Mouse (Mus musculus): ENCODE data around the gene Prex1.
"Not testable (repeated sequence)": the region's sequence is repeated elsewhere in the genome, so short reads cannot be mapped to it uniquely, and the experiment has no call there.

Gene Prex1

GRCm38 (mm10) chr2:166549871-166550270, 163.8 kb downstream of the Prex1 start:
- in situ Hi-C loops (cut with MboI; ENCODE audit: unreplicated experiment in 2 of 2): loop anchor here in 1 of 2 experiments (5.0 to 25.0 kb wide), 4 partner anchors 43 to 763 kb away; no protein-coding TSS in a partner anchor

GRCm38 (mm10) chr2:166549069-166549468, 164.6 kb downstream of the Prex1 start:
- in situ Hi-C loops (cut with MboI; ENCODE audit: unreplicated experiment in 2 of 2): loop anchor here in 1 of 2 experiments (5.0 kb wide), 1 partner anchor 42 kb away; no protein-coding TSS in a partner anchor

- in situ Hi-C loops (cut with MboI; ENCODE audit: unreplicated experiment in 2 of 2): loop anchor here in 1 of 2 experiments (5.0 kb wide), 1 partner anchor 38 kb away; no protein-coding TSS in a partner anchor
These were observed 168.1 kb downstream of the Prex1 start for GRCm38 (mm10) chr2:166545580-166545979.

- in situ Hi-C loops (cut with MboI; ENCODE audit: unreplicated experiment in 2 of 2): loop anchor here in 1 of 2 experiments (5.0 kb wide), 1 partner anchor 37 kb away; no protein-coding TSS in a partner anchor
These were observed 168.9 kb downstream of the Prex1 start for GRCm38 (mm10) chr2:166544575-166545251.

- in situ Hi-C loops (cut with MboI; ENCODE audit: unreplicated experiment in 2 of 2): no loop called here
These were observed 172.3 kb downstream of the Prex1 start for GRCm38 (mm10) chr2:166541112-166541928.

GRCm38 (mm10) chr2:166540216-166540615, 173.4 kb downstream of the Prex1 start:
- in situ Hi-C loops (cut with MboI; ENCODE audit: unreplicated experiment in 2 of 2): no loop called here

- in situ Hi-C loops (cut with MboI; ENCODE audit: unreplicated experiment in 2 of 2): no loop called here
These were observed 176.7 kb downstream of the Prex1 start for GRCm38 (mm10) chr2:166536896-166537295.

GRCm38 (mm10) chr2:166535519-166535918, 178.1 kb downstream of the Prex1 start:
- in situ Hi-C loops (cut with MboI; ENCODE audit: unreplicated experiment in 2 of 2): no loop called here

- in situ Hi-C loops (cut with MboI; ENCODE audit: unreplicated experiment in 2 of 2): no loop called here
These were observed 187.4 kb downstream of the Prex1 start for GRCm38 (mm10) chr2:166526204-166526603.

- in situ Hi-C loops (cut with MboI; ENCODE audit: unreplicated experiment in 2 of 2): no loop called here
These were observed 190.3 kb downstream of the Prex1 start for GRCm38 (mm10) chr2:166523156-166523890.

GRCm38 (mm10) chr2:166522612-166523120, 191.0 kb downstream of the Prex1 start:
- in situ Hi-C loops (cut with MboI; ENCODE audit: unreplicated experiment in 2 of 2): no loop called here

- in situ Hi-C loops (cut with MboI; ENCODE audit: unreplicated experiment in 2 of 2): no loop called here
These were observed 191.6 kb downstream of the Prex1 start for GRCm38 (mm10) chr2:166521878-166522611.

GRCm38 (mm10) chr2:166521461-166521860, 192.2 kb downstream of the Prex1 start:
- in situ Hi-C loops (cut with MboI; ENCODE audit: unreplicated experiment in 2 of 2): no loop called here

GRCm38 (mm10) chr2:166520536-166520935, 193.1 kb downstream of the Prex1 start:
- in situ Hi-C loops (cut with MboI; ENCODE audit: unreplicated experiment in 2 of 2): no loop called here

GRCm38 (mm10) chr2:166517392-166518174, 196.0 kb downstream of the Prex1 start:
- in situ Hi-C loops (cut with MboI; ENCODE audit: unreplicated experiment in 2 of 2): not testable (repeated sequence)

GRCm38 (mm10) chr2:166516818-166517353, 196.7 kb downstream of the Prex1 start:
- in situ Hi-C loops (cut with MboI; ENCODE audit: unreplicated experiment in 2 of 2): no loop called here
